Mouse (Mus musculus): Measurements from ENCODE around the gene Rnf212b.
A peak's percentile ranks its signal among the peaks of the same experiment; 100 is the strongest.

DNA sequence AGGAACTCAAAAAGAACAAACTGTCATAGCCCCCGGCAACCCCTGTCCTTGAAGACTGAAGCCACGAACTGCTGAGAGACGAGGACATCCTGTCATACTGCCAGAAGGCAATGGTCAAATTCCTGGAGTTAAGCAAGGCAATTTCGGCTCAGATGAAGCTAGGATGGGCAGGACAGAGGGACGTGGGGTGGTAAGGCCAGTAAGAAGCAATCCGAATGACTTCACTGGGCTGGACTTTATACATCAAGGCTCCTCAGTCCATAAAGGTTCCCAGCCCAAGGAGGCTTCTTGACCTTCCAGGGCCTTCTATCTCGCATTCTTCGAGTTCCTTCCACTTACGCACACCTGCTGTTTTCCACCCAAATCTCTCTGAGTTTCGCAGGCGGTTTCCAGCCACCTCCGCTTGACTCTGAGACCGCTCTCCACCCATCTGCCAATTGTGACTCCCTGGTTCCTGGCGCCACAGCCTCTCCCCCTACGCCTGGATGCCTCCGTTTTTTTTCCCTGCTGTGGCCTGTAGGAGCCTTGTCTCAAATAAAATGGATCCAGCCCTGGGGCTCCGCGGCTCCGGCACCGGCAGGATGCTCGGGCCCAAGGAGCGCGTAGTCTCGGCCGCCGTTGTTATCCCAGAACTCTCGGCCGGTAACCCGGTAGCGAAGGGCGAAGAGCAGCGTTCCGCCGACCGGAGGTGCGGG is 62.0 kb downstream of the Rnf212b start:
- no peak for TF ChIP-seq CHD2 (IDR thresholded peaks at IDR 0.05; ENCODE audit: low read depth, low read length)
- TF ChIP-seq ZNF384 (IDR thresholded peaks at IDR 0.05; ENCODE audit: low read depth, low read length) = peak; percentile 67
- no peak for TF ChIP-seq ZC3H11A (IDR thresholded peaks at IDR 0.05; ENCODE audit: borderline replicate concordance, low read depth, low read length)
- TF ChIP-seq HCFC1 (IDR thresholded peaks at IDR 0.05; ENCODE audit: borderline replicate concordance, insufficient read depth, low read length) = no peak

All from ES-E14 (cell line).